Mouse (Mus musculus) naive thymus-derived CD4-positive, alpha-beta T cell, adult 2 months (primary cell): ENCODE data around the gene Mnd1.

Experiments
- DNase-seq: peaks from one replicate; pipeline ENCODE4 v3.0.0-alpha.2; 2011; ENCODE audit warnings: low read depth

Gene Mnd1

GRCm38 (mm10) chr3:84090982-84091381 is 64.6 kb downstream of the Mnd1 start:
- peak; percentile 61 for DNase-seq

- DNase-seq: no peak
Measured at GRCm38 (mm10) chr3:84086921-84087320, 68.7 kb downstream of the Mnd1 start.

- DNase-seq: no peak
Measured at GRCm38 (mm10) chr3:84086337-84086736, 69.2 kb downstream of the Mnd1 start.

- DNase-seq: no peak
Measured at GRCm38 (mm10) chr3:84085429-84085828, 70.2 kb downstream of the Mnd1 start.

- no peak for DNase-seq
Measured at GRCm38 (mm10) chr3:84081208-84081722, 74.3 kb downstream of the Mnd1 start.

DNA sequence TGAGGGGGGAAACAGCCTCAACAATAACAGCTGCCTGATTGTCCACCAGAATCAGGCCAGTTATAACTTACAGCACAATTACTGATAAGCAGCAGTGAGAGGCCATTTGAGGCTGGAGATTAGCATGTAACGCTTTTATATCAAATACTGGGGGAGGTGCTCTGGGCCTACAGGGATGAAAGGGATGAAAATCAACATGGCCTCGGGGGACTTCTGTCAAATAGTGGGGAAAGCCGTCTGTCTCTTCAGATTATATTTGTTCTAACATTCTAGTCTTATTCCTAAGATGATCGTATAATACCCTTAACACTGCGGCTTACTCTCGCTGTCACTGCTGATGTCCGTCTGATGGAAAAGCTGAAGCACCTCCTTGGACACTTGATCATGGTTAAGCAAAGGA is 75.5 kb downstream of the Mnd1 start:
- no peak for DNase-seq

DNA sequence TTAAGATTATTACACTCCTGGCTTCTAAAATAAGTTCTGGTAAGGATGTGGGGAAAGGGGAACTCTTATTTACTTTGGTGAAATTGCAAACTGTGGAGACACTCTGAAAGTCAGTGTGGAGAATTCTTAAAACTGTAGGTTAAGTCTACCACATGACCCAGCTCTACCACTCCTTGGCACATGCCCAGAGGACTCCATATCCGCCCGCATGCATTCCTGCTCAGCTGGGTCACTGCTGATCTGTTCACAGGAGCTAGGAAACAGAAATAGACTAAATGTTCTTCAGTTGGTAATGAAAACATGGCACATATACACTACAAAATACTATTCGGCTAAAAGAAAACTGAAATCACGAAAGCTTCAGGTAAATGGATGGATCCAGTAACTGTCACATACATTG is 78.1 kb downstream of the Mnd1 start:
- DNase-seq: no peak

DNA sequence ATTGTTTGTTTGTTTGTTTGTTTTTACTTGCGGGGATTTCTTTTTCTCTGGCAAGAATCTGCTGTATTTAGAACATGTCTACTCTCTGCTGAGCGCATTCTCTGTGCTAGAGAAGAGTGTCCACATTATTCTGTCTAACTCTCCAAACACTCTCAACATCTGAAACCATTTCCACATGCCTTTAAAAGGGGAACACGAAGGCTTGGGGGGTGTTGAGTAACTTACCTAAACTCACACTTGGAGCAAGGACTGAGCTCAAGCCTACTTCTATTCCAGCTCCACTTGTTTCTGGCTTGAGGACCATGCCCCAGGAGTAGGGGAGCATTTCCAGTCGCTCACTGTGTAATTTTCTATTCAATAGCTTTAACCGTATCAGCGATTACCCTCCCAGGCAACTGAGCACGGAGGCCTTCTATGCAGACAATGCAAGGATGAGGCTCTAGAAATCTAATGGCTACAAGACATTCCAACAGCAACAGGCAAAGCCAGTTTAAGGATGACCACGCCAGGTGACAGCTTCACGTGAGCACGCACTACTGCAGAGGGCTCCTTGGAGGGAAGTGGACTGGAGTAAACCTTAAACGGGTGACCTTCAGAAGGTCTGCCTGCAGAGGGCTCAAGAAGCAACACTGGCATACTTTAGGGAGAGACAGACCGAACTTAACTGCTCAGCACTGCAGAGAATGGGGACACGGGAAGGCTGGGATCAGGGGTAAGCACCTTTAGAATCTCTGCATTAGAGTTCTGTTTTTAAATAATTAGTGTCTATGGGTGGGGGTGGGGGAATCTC is 78.8 kb downstream of the Mnd1 start:
- DNase-seq: no peak

DNA sequence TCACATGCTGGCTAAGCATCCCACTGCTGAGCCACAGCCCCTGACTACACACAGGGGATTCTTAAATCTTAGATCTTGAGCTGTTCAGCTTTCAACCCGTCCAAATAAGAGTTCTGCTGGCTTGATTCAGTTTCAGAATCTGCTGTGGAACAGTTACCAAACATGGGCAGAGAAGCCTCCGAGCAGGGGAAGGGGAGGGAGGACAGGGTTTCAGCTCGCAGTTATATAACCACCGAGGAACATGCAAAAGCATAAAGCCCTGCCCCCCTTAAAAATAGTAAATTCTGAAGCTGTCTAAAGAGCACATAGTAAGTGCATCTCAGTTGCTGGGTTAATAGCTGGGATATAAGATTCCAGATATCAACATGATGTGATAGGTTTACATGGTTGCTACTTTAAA is 80.1 kb downstream of the Mnd1 start:
- DNase-seq: no peak

DNA sequence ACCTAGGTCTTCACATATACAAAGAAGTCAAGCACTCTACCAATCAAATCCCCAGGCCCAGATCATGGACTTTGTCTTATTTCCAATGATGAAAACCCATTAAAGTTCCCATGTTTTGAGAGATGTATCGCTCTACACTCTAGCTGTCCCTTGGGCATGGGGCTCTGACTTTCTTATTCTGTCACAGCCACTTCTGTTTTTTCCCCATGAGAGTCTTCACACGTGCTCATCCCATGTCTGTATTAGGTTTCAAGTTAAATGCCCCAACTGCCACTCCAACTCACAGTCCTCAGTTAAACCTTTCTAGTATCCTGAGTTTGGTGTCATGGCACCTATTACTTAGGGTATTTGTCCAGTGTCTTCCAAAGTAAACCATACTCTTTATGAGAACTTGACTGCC is 80.8 kb downstream of the Mnd1 start:
- DNase-seq: no peak

DNA sequence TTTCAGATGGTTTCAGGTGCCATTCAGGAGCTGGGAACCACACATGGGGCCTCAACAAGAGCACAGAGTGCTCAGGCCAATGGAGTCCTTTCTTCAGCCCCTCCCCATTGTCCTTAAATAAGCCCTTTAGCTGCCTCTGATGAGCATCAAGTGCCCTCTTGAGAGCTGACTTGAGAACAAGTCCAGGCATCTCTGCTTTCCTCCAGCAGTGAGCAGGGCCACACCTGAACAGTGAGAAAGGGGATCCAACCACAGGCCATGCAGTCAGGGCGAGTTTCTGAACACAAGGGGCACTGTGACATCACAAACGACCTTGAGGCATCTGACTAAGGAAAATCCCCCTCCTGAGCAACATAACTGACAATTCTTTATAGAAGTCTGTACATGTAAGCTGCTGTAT is 83.9 kb downstream of the Mnd1 start:
- peak; percentile 37 for DNase-seq

DNA sequence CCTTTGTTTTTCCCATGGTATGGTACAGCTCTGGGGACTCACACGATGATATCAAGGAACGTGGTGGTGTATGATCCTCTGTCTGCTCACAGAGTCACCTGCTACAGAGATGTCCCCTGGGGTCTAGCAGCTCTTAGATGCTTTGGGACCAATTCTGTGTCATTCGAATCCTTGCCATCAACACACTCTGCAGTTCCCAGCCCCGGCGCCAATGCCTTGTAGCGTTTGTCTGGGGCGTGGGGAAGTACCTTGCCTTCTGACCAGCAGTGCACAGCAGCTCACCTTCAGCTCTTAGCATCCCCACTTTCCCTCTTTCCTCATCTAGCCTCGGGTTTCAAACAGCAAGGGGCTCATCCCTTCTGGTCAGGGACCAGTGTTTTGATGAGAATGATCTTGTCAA is 84.8 kb downstream of the Mnd1 start:
- DNase-seq: no peak

- DNase-seq: peak; percentile 40
Measured at GRCm38 (mm10) chr3:84068831-84069709, 86.5 kb downstream of the Mnd1 start.

- peak; percentile 80 for DNase-seq
Measured at GRCm38 (mm10) chr3:84065825-84066224, 89.8 kb downstream of the Mnd1 start.

DNA sequence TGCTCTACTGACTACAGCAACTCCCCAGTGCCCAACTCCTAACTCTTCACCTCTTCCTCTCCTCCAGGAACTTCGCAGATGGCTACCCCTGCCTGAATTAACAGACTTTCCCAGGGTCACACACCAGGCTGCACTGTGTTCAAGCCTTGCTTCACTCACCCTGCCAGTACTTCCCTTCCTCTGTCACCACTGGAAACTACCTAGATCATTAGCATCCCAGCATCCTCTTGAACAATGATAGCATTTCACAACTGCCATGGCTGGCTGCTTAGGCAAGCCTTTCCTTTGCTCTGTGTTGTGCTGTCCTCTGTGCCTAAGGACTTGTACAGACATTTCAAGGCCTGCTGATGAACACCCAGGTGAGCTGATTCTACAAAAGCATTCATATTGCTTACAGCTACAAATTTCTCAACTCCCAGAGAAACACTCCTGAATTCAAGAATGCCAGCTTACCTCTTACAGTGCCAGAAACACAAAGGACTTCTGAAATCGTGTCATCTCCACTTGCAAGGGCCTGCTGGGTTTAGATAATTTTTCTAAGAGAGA is 92.1 kb downstream of the Mnd1 start:
- no peak for DNase-seq

DNA sequence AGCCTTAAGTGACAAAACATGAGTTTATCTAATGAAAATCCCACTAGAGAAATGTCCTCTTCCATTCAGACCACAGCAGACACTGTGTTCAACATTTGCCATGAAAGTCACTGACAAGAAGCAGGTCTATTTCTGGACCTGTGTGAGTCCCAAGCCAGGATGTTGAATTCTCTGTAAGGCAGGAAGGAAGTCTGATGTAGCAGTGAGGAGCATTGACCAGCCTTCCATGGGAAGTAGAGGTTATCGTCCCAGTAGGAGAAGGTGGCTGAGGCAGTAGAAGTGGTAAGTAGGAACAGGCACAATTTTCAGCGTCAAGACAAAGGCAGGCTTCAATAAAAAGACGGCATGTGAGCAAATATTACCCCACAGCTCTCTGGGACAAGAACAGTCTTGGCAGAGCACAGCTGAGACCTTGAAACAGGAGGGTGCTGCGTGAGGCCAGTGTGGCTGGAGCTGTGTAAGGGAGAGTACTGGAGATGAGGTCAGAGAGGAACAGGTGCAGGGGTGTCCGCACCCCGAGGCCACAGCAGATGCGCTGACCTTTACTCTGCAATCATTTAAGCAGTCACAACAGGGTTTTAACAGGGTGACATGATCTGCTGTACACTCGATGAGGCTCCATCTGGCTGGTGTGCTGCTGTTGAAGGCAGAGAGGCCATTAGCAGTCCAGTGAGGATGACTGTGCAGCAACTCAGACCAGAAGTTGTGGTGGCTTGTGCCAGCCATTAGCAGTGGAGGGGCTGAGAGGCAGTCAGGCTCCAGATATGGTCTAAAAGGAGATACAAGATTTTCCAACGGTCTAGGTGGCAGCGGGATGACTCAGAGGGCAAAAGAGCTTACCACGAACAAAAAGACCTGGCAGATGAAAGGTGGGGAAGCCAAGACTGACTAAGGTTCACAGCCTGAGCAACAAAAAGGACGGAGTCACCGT is 93.8 kb downstream of the Mnd1 start:
- DNase-seq: no peak

- DNase-seq: no peak
Measured at GRCm38 (mm10) chr3:84060946-84061345, 94.6 kb downstream of the Mnd1 start.

GRCm38 (mm10) chr3:84060128-84060527 is 95.5 kb downstream of the Mnd1 start:
- DNase-seq: no peak

- no peak for DNase-seq
Measured at GRCm38 (mm10) chr3:84059676-84060075, 95.9 kb downstream of the Mnd1 start.

- DNase-seq: no peak
Measured at GRCm38 (mm10) chr3:84059261-84059660, 96.3 kb downstream of the Mnd1 start.

- no peak for DNase-seq
Measured at GRCm38 (mm10) chr3:84048729-84049175, 106.8 kb downstream of the Mnd1 start.

GRCm38 (mm10) chr3:84046206-84046605 is 109.4 kb downstream of the Mnd1 start:
- peak; percentile 69 for DNase-seq
